Mouse (Mus musculus): ENCODE data around the gene Haghl. TPM values are rescaled to one million over a fixed set of nuclear protein-coding genes. Genes with fewer than 3 reads are reported as not detected.

Gene Haghl
- polyA plus RNA-seq, 1 experiment from 2014 or later = 93.0 TPM

GRCm38 (mm10) chr17:25795609-25796092, 10.2 kb upstream of the Haghl start, which contains the start of gene AC134908.4:
Gene AC134908.4, minus strand, starts transcription at chr17:25795659.
- Histone ChIP-seq H3K4me3 (peak within 1 kb of the TSS; percentile 86), H3K36me3 (no peaks in the 10 kb centered on the region; the same call in 1 of the 2 replicates), H3K9me3 (no peaks in the 10 kb centered on the region), H3K4me2 (replicated peaks) (peak within 1 kb of the TSS; percentile 95), H3K27me3 (no peaks in the 10 kb centered on the region), H3K9ac (peak within 1 kb of the TSS; percentile 68), H3K4me1 (peaks cover 43% of the 10 kb centered on the region), H3K27ac (peak within 1 kb of the TSS; percentile 51)
- WGBS = 8% methylated on average over 6 of the region's 6 CpGs
- no peak for ATAC-seq (ENCODE audit: insufficient number of reproducible peaks, insufficient read depth, low FRiP score, low TSS enrichment)

GRCm38 (mm10) chr17:25794998-25795397, 9.5 kb upstream of the Haghl start:
- peak overlapping the region; percentile 68 for H3K9ac ChIP-seq
- H3K9me3 ChIP-seq = no peaks in the 10 kb centered on the region
- peak overlapping the region; percentile 95 for H3K4me2 ChIP-seq (replicated peaks)
- no peak for ATAC-seq (ENCODE audit: insufficient number of reproducible peaks, insufficient read depth, low FRiP score, low TSS enrichment)
- WGBS = 71% methylated on average over 17 of the region's 17 CpGs
- H3K27ac ChIP-seq = peak overlapping the region; percentile 42; the same call in 1 of the 2 replicates
- H3K4me1 ChIP-seq = peaks cover 43% of the 10 kb centered on the region
- peak overlapping the region; percentile 86; the same call in 1 of the 2 replicates for H3K4me3 ChIP-seq
- no peaks in the 10 kb centered on the region for H3K27me3 ChIP-seq
- no peaks in the 10 kb centered on the region; the same call in 1 of the 2 replicates for H3K36me3 ChIP-seq

- no peak for ATAC-seq (ENCODE audit: insufficient number of reproducible peaks, insufficient read depth, low FRiP score, low TSS enrichment)
- H3K4me2 ChIP-seq (replicated peaks) = no peak overlapping the region
Observed at GRCm38 (mm10) chr17:25794197-25794596, 8.7 kb upstream of the Haghl start.

GRCm38 (mm10) chr17:25792615-25793014, 7.1 kb upstream of the Haghl start, which contains the start of gene Fam173a:
Gene Fam173a, minus strand, starts transcription at chr17:25792901.
- Histone ChIP-seq H3K36me3 (peaks cover 18% of the 10 kb centered on the region), H3K27me3 (no peaks in the 10 kb centered on the region), H3K9ac (peak within 1 kb of the TSS; percentile 77), H3K4me3 (peak within 1 kb of the TSS; percentile 69), H3K4me2 (replicated peaks) (peak within 1 kb of the TSS; percentile 87), H3K27ac (peak within 1 kb of the TSS; percentile 95), H3K4me1 (peaks cover 42% of the 10 kb centered on the region), H3K9me3 (no peaks in the 10 kb centered on the region)
- under 1% methylated on average over 14 of the region's 14 CpGs for WGBS
- no peak for ATAC-seq (ENCODE audit: insufficient number of reproducible peaks, insufficient read depth, low FRiP score, low TSS enrichment)

More at GRCm38 (mm10) chr17:25794197-25794596, 8.7 kb upstream of the Haghl start:
- no peaks in the 10 kb centered on the region for H3K27me3 ChIP-seq
- 50% methylated on average over 13 of the region's 13 CpGs for WGBS
- no peak overlapping the region for H3K4me3 ChIP-seq
- no peaks in the 10 kb centered on the region for H3K9me3 ChIP-seq
- no peak overlapping the region; the same call in 1 of the 2 replicates for H3K27ac ChIP-seq
- H3K4me1 ChIP-seq = peaks cover 43% of the 10 kb centered on the region
- peaks cover 8% of the 10 kb centered on the region; the same call in 1 of the 2 replicates for H3K36me3 ChIP-seq
- H3K9ac ChIP-seq = no peak overlapping the region

- under 1% methylated on average over 45 of the region's 45 CpGs for WGBS
- Histone ChIP-seq H3K9ac (peak overlapping the region; percentile 77), H3K9me3 (no peaks in the 10 kb centered on the region), H3K4me2 (replicated peaks) (peak overlapping the region; percentile 87), H3K4me3 (peak overlapping the region; percentile 69), H3K27me3 (no peaks in the 10 kb centered on the region), H3K4me1 (peaks cover 36% of the 10 kb centered on the region), H3K36me3 (peaks cover 24% of the 10 kb centered on the region), H3K27ac (peak overlapping the region; percentile 95)
- peak; percentile 43; the same call in 1 of the 2 replicates for ATAC-seq (ENCODE audit: insufficient number of reproducible peaks, insufficient read depth, low FRiP score, low TSS enrichment)
Observed at GRCm38 (mm10) chr17:25791843-25792527, 6.5 kb upstream of the Haghl start.

- peaks cover 25% of the 10 kb centered on the region for H3K36me3 ChIP-seq
- no peaks in the 10 kb centered on the region for H3K9me3 ChIP-seq
- H3K27ac ChIP-seq = peak overlapping the region; percentile 95
- peak overlapping the region; percentile 77 for H3K9ac ChIP-seq
- peaks cover 35% of the 10 kb centered on the region for H3K4me1 ChIP-seq
- no peak for ATAC-seq (ENCODE audit: insufficient number of reproducible peaks, insufficient read depth, low FRiP score, low TSS enrichment)
- peak overlapping the region; percentile 87 for H3K4me2 ChIP-seq (replicated peaks)
- WGBS = 25% methylated on average over 19 of the region's 19 CpGs
- no peaks in the 10 kb centered on the region for H3K27me3 ChIP-seq
- peak overlapping the region; percentile 69 for H3K4me3 ChIP-seq
Observed at GRCm38 (mm10) chr17:25791320-25791842, 5.9 kb upstream of the Haghl start.

- Histone ChIP-seq H3K36me3 (peaks cover 49% of the 10 kb centered on the region), H3K27me3 (no peaks in the 10 kb centered on the region), H3K9ac (no peak overlapping the region), H3K4me1 (peaks cover 32% of the 10 kb centered on the region), H3K4me3 (no peak overlapping the region), H3K9me3 (no peaks in the 10 kb centered on the region), H3K4me2 (replicated peaks) (no peak overlapping the region), H3K27ac (no peak overlapping the region)
- 91% methylated on average over 9 of the region's 9 CpGs for WGBS
- ATAC-seq (ENCODE audit: insufficient number of reproducible peaks, insufficient read depth, low FRiP score, low TSS enrichment) = no peak
Observed at GRCm38 (mm10) chr17:25786781-25787504, 1.5 kb upstream of the Haghl start.

- H3K4me2 ChIP-seq (replicated peaks) = peak within 1 kb of the TSS; percentile 68
- ATAC-seq (ENCODE audit: insufficient number of reproducible peaks, insufficient read depth, low FRiP score, low TSS enrichment) = no peak
- H3K4me3 ChIP-seq = peak within 1 kb of the TSS; percentile 57
- no peaks in the 10 kb centered on the region for H3K9me3 ChIP-seq
- peak within 1 kb of the TSS; percentile 72 for H3K9ac ChIP-seq
- 77% methylated on average over 3 of the region's 3 CpGs for WGBS
- H3K27ac ChIP-seq = peak within 1 kb of the TSS; percentile 81
- H3K27me3 ChIP-seq = no peaks in the 10 kb centered on the region
- H3K36me3 ChIP-seq = peaks cover 55% of the 10 kb centered on the region
- H3K4me1 ChIP-seq = peaks cover 29% of the 10 kb centered on the region
Observed at GRCm38 (mm10) chr17:25786280-25786679, 807 bp upstream of the Haghl start, which contains the start of gene Ccdc78. Gene Ccdc78, plus strand, starts transcription at chr17:25786580.

- H3K36me3 ChIP-seq = peaks cover 62% of the 10 kb centered on the region
- H3K4me1 ChIP-seq = peaks cover 24% of the 10 kb centered on the region
- no peaks in the 10 kb centered on the region for H3K9me3 ChIP-seq
- peak overlapping the region; percentile 68 for H3K4me2 ChIP-seq (replicated peaks)
- H3K9ac ChIP-seq = peak overlapping the region; percentile 72
- no peak for ATAC-seq (ENCODE audit: insufficient number of reproducible peaks, insufficient read depth, low FRiP score, low TSS enrichment)
- H3K4me3 ChIP-seq = peak overlapping the region; percentile 57
- WGBS = 79% methylated on average over 15 of the region's 15 CpGs
- no peak overlapping the region for H3K27ac ChIP-seq
- H3K27me3 ChIP-seq = no peaks in the 10 kb centered on the region
Observed at GRCm38 (mm10) chr17:25783861-25784574, 1.5 kb downstream of the Haghl start.

GRCm38 (mm10) chr17:25783086-25783485, 2.4 kb downstream of the Haghl start:
- no peak overlapping the region for H3K27ac ChIP-seq
- peaks cover 24% of the 10 kb centered on the region for H3K4me1 ChIP-seq
- H3K4me2 ChIP-seq (replicated peaks) = no peak overlapping the region
- no peak for ATAC-seq (ENCODE audit: insufficient number of reproducible peaks, insufficient read depth, low FRiP score, low TSS enrichment)
- no peaks in the 10 kb centered on the region for H3K27me3 ChIP-seq
- H3K4me3 ChIP-seq = no peak overlapping the region
- no peaks in the 10 kb centered on the region for H3K9me3 ChIP-seq
- H3K36me3 ChIP-seq = peaks cover 58% of the 10 kb centered on the region
- 83% methylated on average over 7 of the region's 7 CpGs for WGBS
- no peak overlapping the region for H3K9ac ChIP-seq

- H3K27me3 ChIP-seq = no peaks in the 10 kb centered on the region
- H3K27ac ChIP-seq = no peak overlapping the region
- 76% methylated on average over 6 of the region's 6 CpGs for WGBS
- H3K9ac ChIP-seq = no peak overlapping the region
- H3K4me2 ChIP-seq (replicated peaks) = no peak overlapping the region
- peaks cover 24% of the 10 kb centered on the region for H3K4me1 ChIP-seq
- H3K9me3 ChIP-seq = no peaks in the 10 kb centered on the region
- H3K4me3 ChIP-seq = no peak overlapping the region
- no peak for ATAC-seq (ENCODE audit: insufficient number of reproducible peaks, insufficient read depth, low FRiP score, low TSS enrichment)
- H3K36me3 ChIP-seq = peaks cover 46% of the 10 kb centered on the region
Observed at GRCm38 (mm10) chr17:25781339-25781738, 4.1 kb downstream of the Haghl start.

All from embryonic facial prominence, embryonic 12.5 days (tissue).